Mouse (Mus musculus) ES-Bruce4 (cell line): Measurements from ENCODE around the gene A530032D15Rik. TPM values are rescaled to one million over a fixed set of nuclear protein-coding genes. Genes with fewer than 3 reads are reported as not detected.
"Not testable (repeated sequence)": the region's sequence is repeated elsewhere in the genome, so short reads cannot be mapped to it uniquely, and the experiment has no call there.

ENCODE experiments used
- H3K27ac ChIP-seq: 2 replicates; pipeline ENCODE4 v1.5.1; 2012; ENCODE audit warnings: low read length, inconsistent platforms; ENCODE audit not compliant: insufficient read depth
- H3K27me3 ChIP-seq: 2 replicates; pipeline ENCODE4 v1.6.1; 2012; ENCODE audit warnings: mild to moderate bottlenecking, low read length, inconsistent platforms; ENCODE audit not compliant: control insufficient read depth, poor library complexity, insufficient read depth, severe bottlenecking
- H3K36me3 ChIP-seq: 2 replicates; pipeline ENCODE4 v1.6.1; 2012; ENCODE audit warnings: inconsistent platforms, mild to moderate bottlenecking, low read length, moderate library complexity; ENCODE audit not compliant: control insufficient read depth, poor library complexity, insufficient read depth, severe bottlenecking
- H3K4me1 ChIP-seq: one replicate; pipeline ENCODE4 v1.8.1; 2011; ENCODE audit warnings: low read length; ENCODE audit not compliant: control insufficient read depth, insufficient read depth
- H3K4me3 ChIP-seq: 2 replicates; pipeline ENCODE4 v1.5.1; 2011; ENCODE audit warnings: low read depth, mild to moderate bottlenecking, low read length
- H3K9ac ChIP-seq: 2 replicates; pipeline ENCODE4 v1.6.1; 2012; ENCODE audit warnings: low read depth, mild to moderate bottlenecking, inconsistent platforms; ENCODE audit not compliant: poor library complexity, severe bottlenecking
- H3K9me3 ChIP-seq: replicated peaks from 2 replicates; pipeline ENCODE4 v1.6.1; 2012; ENCODE audit warnings: mild to moderate bottlenecking, low read length, inconsistent platforms; ENCODE audit not compliant: control insufficient read depth, poor library complexity, insufficient read depth, severe bottlenecking
- polyA plus RNA-seq: library from polyadenylated mRNA; stranded (reverse); fragments of >200 nt; gene quantifications from 2 replicates; pipeline ENCODE4 v1.2.4, GENCODE M21; 2011; ENCODE audit warnings: low read depth; ENCODE audit not compliant: missing spikeins, insufficient read depth, insufficient read length

A530032D15Rik gene
- polyA plus RNA-seq, 1 experiment, result 2.3 TPM

GRCm38 (mm10) chr1:85084803-85085202 is 24.9 kb downstream of the A530032D15Rik start:
- H3K27ac ChIP-seq, H3K4me3 ChIP-seq, H3K36me3 ChIP-seq, H3K9me3 ChIP-seq, H3K9ac ChIP-seq, H3K4me1 ChIP-seq, H3K27me3 ChIP-seq: not testable (repeated sequence)

DNA sequence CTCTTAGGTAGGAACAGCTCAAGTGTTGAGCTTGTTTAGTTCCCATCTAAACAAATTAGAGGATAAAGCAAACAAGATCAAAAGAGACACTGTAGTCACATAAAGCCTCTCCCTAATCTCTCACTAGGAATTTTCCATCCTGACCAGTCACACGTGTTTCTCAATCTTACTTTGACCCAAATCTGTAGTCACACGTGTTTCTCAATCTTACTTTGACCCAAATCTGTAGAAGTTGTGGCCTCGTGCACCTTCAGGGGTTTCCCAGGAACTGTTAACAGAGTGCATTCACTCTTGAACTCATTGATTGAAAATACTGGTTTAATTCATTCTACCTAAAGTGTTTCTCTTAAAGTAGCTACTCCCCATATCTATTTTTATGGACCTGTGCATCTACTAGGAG is 36.6 kb downstream of the A530032D15Rik start:
- H3K9ac ChIP-seq, H3K36me3 ChIP-seq, H3K27me3 ChIP-seq, H3K9me3 ChIP-seq, H3K27ac ChIP-seq, H3K4me3 ChIP-seq, H3K4me1 ChIP-seq: not testable (repeated sequence)

DNA sequence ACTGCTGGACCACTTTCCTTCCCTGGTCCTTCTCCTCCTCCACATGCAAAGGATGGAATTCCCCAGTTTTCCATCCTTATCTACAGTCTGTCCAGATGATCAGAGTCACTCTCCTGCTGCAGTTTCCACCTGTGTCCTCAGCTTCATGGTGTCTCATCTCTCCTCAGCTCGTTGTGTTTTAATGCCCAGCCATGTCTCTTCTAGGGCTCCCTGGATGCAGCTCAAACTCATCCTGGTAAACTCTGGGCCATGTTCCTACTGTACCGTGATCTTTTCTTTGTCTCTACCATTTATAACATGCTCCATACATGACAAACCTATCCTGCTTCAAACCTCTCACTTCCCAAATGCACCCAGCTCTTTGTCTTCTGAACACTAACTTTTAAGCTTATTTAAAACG is 38.0 kb downstream of the A530032D15Rik start:
- H3K9me3 ChIP-seq, H3K27ac ChIP-seq, H3K36me3 ChIP-seq, H3K4me3 ChIP-seq, H3K4me1 ChIP-seq, H3K9ac ChIP-seq, H3K27me3 ChIP-seq: not testable (repeated sequence)

DNA sequence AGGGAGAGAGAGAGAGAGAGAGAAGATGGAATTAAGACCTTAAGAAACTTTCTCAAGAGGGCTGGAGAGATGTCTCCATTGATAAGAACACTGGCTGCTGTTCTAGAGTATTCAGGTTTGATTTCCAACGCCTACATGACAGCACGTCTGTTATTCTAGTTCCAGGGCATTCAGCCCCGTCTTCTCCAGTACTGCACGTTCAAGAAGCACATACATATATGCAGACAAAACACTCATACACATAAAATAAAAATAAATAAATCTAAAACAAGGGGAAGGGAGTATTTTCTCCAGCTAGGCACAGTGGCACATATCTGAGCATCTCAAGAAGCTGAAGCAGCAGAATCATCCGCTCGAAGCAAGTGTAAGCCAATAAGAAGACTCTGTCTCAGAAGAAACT is 73.9 kb downstream of the A530032D15Rik start:
- H3K27me3 ChIP-seq, H3K4me3 ChIP-seq, H3K9me3 ChIP-seq, H3K4me1 ChIP-seq, H3K9ac ChIP-seq, H3K27ac ChIP-seq, H3K36me3 ChIP-seq: not testable (repeated sequence)

- not testable (repeated sequence) for H3K27me3 ChIP-seq, H3K4me3 ChIP-seq, H3K27ac ChIP-seq, H3K4me1 ChIP-seq, H3K36me3 ChIP-seq, H3K9me3 ChIP-seq, H3K9ac ChIP-seq
Measured at GRCm38 (mm10) chr1:85034394-85034793, 75.3 kb downstream of the A530032D15Rik start.

GRCm38 (mm10) chr1:85033616-85034015 is 76.0 kb downstream of the A530032D15Rik start:
- not testable (repeated sequence) for H3K27ac ChIP-seq, H3K27me3 ChIP-seq, H3K36me3 ChIP-seq, H3K9ac ChIP-seq, H3K9me3 ChIP-seq, H3K4me3 ChIP-seq, H3K4me1 ChIP-seq

Other genes with a start within 250 kb of the A530032D15Rik start
- 0.54 TPM in 1 of 2 replicates, not detected in the other for gene Slc16a14, start 174.7 kb downstream of the A530032D15Rik start, polyA plus RNA-seq
- not detected in 2 replicates for gene Gm10553, start 9.7 kb downstream of the A530032D15Rik start, polyA plus RNA-seq
- gene C130026I21Rik, start 160.7 kb upstream of the A530032D15Rik start, polyA plus RNA-seq, result 2.3 and 2.4 TPM in 2 replicates